Mouse (Mus musculus): ENCODE data around the gene Tapbp.
"Not testable (repeated sequence)": the region's sequence is repeated elsewhere in the genome, so short reads cannot be mapped to it uniquely, and the experiment has no call there.

Tapbp gene

DNA sequence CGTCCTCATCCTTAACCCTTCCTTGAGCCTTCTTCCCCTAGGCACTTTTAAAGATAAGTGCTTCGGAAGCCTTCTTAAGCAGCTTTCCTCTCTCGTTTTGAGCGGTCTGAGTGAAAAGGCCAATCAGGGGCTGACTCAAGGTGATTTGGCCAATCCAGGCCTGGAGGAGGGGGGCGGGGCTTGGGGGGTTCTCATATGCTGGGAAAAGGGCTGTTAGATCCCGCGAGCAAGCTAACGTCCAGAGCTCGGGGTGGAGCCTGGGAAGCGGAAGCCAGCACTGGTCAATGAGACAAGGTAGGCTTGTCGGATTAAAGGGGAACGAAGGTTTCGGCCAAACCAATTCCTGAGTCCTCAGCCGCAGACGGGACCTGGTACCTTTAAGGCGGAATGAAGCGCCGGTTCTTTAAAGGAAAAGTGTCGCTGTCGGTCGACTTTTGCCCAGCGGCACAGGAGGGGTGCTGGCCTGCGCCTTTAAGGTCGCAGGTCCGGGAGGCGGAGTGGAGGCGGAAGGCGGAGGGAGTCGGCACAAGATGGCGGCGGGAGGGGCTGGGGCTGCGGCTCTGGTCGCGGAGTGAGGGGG is at the start of gene Tapbp, which contains the start of gene Zbtb22:
Tapbp (plus strand) TSS at position 229 of the 580 bp plus-strand sequence.
Zbtb22 (plus strand) TSS at position 234 of the 580 bp plus-strand sequence.
- DNase-seq = peak; percentile 100

DNA sequence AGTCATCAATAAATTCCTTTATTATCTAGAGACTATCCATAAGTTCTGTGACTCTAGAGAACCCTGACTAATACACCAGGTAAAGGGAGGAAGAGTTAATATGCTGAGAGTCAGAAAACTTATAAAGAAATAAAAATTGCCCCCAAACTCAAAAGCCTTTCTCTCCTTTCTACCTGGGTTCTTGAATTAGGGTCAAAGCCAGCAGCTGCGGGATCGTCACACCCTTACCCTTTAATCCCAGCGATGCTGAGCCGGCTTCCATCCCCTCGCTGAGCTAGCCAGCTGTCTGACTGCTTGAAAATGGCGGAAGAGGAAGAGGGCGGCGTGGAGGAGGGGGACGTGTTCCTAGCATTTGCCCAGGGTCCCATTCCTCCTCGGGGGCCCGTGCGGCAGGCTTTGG is 42.2 kb upstream of the Tapbp start, which contains the start of gene Gm7029:
Gm7029 (plus strand) TSS at position 301 of the 400 bp plus-strand sequence.
- DNase-seq = not testable (repeated sequence)

DNA sequence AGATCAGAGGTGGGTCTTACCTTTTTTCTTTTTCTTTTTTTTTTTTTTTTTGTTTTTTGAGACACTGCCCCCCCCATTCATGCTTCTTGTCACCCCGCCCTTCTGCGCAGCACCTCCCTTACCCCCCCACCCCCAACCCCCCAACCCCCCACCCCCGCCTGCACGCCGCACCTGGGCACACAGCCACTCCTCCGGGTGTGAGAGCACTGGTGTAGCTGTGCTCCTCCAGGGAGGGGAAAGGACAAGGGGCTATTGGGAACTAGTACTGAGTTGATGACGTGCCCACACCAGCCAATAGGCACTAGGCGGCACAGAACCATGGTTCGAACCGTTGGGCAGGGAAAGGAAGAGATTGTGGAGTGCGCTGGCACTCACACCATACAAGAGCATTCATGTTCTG is 41.3 kb upstream of the Tapbp start:
- DNase-seq = peak; percentile 89

DNA sequence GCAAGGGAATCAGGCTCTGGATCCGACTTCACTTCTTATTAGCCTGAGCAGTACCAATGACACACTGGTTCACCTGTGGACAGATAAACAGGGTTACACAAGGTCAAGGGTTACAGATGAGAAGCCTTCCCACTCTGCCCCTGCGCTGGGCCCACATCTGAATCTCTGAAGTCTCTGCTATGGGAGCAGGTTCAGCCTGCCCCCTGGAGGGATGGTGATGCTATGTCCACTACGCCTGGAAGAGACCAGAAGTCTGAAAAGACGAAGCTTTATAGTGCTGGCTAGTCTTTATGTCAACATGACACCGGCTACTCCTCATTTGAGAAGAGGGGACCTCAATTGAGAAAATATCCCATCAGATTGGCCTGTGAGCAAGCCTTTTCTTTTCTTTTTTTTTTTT is 39.9 kb upstream of the Tapbp start:
- DNase-seq = not testable (repeated sequence)

DNA sequence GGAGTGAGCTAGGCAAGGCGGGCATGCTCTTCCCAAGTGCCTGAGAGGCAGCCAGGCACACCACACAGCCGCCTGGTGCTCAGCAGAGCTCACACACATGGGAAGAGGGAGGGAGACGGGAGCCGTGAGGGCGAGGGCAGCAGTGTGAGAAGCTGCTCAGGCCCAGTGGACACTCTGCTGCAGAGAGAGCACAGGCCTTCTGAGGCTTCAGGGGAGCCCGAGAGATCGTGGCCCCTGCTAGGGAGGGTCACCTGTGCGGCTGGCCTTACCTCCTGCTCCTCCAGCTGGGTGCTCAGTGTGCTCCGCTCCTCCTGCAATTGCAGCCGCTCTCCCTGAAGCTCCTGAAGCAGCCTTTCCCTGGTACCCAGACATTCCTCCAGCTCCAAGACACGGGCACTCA is 31.4 kb upstream of the Tapbp start:
- DNase-seq = peak; percentile 79

DNA sequence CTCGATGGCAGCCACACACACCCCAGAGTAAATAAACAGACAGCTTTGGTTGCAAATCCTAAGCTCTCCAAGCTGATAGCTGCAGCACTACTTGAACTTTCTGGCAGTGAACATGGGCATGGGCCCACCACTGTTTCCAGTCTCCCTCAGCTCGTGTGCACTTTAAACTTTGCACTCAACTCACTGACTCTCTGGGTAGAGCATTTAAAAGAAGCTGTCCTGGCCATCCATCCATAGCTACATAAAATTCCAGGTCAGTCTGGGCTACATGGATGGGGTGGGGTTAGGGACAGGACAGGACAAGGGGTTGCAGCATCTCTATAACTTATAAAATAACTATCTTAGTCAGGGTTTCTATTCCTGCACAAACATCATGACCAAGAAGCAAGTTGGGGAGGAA is 27.9 kb upstream of the Tapbp start:
- DNase-seq = peak; percentile 73

DNA sequence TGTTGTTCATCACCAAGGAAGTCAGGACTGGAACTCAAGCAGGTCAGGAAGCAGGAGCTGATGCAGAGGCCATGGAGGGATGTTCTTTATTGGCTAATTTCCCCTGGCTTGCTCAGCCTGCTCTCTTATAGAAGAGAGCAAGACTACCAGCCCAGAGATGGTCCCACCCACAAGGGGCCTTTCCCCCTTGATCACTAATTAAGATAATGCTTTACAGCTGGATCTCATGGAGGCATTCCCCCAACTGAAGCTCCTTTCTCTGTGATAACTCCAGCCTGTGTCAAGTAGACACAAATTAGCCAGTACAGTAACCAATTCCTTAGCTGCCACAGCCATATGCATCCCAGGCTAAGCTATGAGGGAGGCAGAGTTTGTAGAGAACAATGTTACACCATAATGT is 27.5 kb upstream of the Tapbp start:
- peak; percentile 78 for DNase-seq

DNA sequence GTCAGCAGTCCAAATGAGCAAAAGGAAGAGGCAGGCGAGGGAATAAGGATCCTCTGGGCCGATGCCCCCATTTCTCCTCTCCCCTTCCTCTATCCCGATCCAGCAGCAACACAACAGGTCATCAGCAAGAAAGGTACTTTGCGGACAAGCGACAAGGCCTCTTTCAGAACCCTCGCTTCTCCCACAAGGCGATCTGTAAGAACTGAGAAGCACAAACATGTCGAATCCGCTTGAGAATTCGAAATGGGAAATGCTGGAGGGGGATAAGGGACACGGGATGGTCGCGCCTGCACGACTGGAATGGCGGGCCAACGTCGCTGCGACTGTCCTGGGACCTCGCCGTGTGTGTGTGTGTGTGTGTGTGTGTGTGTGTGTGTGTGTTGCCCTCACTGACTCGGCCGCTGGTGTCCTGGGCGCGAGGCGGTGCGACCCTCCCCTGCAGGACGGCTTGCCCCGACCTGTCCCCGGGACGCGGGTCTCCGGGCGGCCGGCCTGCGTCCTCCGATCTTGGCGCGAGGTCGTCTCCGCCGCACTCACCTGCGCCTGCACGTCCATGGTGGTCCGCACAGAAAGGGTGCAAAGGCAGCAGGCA is 25.7 kb upstream of the Tapbp start:
- not testable (repeated sequence) for DNase-seq

DNA sequence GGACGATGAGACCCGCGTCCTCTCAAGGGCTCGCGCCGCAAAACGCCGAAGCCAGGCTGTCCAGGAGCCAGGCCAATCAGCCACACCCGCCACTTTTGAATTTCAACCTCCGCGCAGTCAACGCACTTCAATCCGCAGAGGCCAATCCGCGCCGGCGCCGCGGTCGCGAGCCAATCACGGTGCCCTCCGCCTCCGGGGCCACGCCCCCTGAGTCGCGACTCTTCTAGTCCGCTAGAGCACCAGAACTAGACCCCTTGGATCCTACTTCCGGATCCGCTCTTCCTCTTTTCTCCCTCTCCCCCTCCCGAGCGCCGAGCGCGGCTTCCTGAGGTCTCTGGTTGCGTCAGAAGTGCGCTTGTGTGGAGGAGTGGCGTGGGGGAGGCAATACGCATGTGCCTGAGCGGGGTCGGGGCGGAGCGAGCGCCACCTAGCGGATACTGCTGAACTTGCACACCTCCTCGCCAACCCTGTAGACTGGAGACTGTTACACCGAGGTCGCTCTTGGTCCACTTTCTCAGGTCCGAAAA is 25.1 kb upstream of the Tapbp start, which contains the start of gene Kifc1:
Kifc1 (minus strand) TSS at position 129 of the 527 bp plus-strand sequence.
- peak; percentile 100 for DNase-seq

DNA sequence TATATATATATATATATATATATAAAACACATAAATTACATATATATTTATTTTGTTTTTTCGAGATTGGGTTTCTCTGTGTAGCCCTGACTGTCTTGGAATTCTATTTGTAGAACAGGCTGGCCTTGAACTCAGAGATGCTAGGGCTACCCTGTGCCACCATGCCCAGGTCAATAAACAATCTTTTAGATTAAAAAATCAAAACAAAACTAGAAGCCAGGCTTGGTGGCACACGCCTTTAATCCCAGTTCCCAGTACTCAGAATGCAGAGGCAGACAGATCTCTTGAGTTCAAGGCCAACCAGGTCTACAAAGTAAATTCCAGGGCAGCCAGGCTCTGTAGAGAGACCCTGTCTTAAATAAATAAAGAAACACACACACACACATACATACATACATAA is 24.3 kb upstream of the Tapbp start:
- peak; percentile 74 for DNase-seq

DNA sequence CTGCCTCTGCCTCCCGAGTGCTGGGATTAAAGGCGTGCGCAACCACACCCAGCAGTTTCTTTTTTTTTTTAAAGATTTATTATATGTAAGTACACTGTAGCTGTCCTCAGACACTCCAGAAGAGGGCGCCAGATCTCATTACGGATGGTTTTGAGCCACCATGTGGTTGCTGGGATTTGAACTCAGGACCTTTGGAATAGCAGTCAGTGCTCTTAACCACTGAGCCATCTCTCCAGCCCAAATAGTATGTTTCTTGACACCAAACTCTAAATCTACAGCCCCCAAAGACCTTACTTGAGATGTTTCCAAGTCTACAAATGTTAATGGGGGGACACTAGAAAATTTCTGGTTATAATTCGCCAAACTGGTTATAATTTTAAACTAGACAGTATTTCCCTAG is 23.8 kb upstream of the Tapbp start:
- not testable (repeated sequence) for DNase-seq

DNA sequence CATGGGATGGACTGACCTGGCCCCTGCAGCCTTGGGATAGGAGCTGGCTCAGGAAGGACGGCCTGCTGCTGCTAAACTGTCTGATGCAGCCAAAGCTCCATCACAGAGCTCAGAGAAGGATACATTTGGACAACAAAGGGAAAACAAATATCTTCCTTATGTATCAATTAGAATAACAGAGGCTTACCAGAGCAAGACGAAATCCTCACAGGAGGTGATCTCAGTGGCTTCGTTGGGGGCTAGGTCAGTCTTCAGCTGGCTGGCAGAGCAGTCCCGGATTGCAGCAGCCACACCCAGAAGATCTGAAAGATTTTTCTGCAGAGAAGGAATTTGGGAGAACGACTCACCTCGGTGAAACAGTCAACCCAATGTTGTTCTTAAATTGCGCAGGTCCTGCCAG is 23.3 kb upstream of the Tapbp start:
- peak; percentile 82 for DNase-seq

DNA sequence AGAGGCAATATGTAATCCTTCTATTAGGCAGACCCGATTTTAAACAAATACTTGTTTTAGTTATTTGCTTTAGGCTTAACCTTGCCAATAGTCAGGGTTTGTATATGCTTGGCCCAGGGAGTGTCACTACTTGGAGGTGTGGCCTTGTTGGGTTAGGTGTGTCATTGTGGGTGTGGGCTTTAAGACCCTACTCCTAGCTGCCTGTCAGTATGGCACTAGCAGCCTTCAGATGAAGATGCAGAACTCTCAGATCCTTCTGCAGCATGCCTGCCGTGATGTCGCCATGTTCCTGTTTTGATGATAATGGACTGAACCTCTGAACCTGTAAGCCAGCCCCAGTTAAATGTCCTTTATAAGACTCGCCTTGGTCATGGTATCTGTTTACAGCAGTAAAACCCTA is 22.7 kb upstream of the Tapbp start:
- peak; percentile 82 for DNase-seq

DNA sequence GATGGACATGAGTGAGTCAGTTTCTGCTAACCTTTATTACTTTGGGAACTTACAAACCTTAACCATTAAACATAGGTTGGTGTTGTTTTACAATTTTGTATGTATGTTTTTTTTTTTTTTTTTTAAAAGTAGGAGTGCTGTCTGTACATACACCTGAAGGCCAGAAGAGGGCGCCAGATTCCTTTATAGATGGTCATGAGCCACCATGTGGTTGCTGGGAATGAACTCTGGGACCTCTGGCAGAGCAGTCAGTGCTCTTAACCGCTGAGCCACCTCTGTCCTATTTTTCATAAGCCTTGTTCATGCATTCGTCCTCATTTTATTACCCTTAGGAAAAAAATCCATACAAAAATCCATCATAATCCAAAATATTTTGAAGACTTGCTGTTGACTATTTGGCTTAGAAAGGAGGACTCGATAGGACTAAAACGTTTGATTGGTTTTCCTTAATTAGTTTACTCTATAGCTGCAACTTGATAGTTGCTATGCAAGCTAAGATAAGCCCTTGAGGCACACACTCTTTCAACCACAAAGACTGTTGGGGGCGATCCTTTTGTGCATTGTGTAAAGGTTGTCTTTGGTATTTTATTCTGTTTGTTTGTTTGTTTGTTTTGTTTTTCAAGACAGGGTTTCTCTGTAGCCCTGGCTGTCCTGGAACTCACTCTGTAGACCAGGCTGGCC is 18.4 kb upstream of the Tapbp start:
- peak; percentile 90 for DNase-seq

DNA sequence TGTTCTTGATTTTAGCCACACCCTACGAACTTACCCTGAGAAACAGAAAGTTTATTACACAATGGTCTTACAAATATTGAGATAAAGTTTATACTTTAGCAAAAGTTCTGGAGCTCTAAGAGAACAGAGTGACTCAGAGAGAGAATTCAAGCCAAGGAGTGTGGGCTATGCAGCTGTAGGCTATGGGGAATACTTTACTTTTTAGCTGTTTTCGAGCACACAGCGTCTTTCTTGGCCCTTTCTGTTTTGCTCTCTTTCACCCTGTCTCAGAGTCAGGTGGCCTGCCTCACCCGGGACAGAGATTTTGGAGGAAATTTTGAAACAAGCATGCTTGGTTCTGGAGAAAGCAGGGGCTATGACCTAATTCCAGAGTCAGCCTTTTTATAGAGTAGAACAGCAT is 17.5 kb upstream of the Tapbp start:
- DNase-seq = peak; percentile 94

DNA sequence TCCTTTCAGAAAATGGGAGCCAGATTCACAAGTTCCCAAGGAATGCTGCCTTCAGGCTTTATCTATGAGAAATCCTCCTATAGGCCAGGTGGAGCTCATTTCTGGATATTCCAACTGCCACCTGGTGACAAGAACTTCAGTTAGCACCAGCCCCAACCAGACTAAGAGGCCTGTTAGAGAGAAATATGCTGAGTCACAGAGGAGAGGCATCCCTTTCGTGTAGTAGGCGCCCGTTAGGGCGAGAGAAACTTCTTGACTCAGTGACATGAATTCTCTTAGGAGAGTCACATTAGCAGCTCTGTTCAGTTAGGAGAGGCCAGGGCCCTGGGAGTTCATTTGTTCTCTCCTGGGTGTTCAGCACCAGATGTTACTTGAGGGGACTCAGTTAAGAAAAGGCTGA is 16.1 kb upstream of the Tapbp start:
- DNase-seq = peak; percentile 55

DNA sequence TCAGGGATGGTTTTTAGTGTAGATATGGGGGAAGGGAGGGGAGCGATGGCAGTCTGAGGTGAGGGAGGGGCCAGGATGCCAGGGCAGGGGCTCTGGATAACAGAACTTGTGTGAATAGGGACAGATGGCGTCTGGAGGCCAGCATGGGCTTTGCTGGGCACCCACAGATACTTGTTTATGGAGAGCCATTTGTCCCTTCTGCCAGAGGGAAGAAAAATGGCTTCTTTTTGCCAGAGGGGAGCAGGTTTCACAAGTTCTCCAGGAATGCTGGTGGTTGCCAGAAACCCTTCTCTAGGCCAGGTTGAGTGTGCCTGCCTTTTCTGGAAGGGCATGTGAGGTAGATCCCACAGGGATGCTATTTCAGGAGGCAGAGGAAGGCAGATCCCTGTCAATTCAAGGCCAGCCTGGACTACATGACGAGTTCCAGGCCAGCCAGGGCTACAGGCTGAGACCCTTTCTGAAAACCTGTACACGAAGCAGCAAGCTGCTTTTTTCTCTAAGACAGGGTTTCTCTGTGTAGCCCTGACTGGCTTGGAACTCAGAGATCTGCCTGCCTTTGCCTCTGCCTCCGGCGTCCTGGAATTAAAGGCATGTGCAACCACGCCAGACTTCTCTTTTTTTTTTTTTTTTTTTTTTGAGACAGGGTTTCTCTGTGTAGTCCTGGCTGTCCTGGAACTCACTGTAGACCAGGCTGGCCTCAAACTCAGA is 15.3 kb upstream of the Tapbp start:
- DNase-seq = no peak

DNA sequence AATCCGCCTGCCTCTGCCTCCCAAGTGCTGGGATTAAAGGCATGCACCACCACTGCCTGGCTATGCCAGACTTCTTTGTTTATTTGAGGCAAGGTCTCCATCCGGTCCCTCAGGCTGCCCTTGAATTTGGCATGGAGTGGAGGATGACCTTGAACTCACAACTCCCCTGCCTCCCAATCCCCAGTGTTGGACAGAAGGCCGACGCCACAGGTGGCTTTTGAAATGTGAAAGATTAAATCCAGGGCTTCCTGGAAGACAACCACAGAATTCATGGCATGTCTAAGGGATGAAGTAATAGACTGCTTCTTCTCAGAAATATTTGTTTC is 14.7 kb upstream of the Tapbp start:
- no peak for DNase-seq

DNA sequence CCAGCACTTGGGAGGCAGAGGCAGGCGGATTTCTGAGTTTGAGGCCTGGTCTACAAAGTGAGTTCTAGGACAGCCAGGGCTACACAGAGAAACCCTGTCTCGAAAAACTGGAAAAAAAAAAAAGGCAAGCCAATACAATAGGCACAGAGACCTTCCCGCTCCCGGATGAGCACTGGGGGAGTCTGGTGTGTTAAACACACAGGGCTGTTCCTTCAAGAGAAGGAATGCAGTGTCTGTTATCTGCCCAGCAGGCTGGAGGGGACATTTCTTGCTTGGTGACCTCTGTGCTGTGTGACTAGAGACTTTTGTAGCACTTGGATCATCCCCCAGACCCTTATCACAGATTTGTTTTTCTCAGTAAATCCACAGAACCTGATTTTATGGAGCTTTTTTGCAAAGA is 14.0 kb upstream of the Tapbp start:
- DNase-seq = no peak

DNA sequence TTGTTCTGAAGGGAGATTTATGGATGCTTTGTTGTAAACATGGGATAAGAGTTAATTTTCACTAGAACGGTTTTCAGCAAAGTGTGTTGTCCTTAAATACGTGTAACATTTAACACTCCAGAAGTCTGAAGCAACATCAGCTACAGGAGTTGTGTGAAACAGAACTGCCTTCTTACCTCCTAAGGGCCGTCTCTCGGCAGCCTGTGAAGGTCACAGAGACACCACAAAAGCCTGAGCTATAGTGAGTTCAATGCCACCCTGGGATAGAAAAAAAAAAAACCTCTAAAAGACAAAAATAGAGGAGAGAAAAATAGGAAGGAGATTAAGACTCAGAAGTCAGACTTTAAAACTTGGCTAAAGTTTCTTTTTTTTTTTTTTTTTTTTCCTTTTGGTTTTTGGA is 13.6 kb upstream of the Tapbp start:
- no peak for DNase-seq

DNA sequence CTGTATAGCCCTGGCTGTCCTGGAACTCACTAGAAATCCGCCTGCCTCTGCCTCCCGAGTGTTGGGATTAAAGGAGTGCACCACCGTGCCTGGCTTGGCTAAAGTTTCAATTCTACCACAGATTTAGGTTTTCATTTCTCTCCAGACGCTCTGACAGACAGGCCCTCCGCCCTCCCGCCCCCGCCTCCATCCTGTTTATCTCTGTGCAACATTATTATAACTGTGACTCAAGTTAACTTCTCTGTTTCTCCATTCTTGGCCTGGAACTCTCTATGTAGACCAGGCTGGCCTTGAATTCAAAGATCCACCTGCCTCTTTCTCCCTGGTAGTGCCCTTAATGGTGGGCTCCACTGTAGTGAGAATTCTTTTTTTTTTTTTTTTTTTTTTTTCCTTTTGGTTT is 13.2 kb upstream of the Tapbp start:
- DNase-seq = no peak

DNA sequence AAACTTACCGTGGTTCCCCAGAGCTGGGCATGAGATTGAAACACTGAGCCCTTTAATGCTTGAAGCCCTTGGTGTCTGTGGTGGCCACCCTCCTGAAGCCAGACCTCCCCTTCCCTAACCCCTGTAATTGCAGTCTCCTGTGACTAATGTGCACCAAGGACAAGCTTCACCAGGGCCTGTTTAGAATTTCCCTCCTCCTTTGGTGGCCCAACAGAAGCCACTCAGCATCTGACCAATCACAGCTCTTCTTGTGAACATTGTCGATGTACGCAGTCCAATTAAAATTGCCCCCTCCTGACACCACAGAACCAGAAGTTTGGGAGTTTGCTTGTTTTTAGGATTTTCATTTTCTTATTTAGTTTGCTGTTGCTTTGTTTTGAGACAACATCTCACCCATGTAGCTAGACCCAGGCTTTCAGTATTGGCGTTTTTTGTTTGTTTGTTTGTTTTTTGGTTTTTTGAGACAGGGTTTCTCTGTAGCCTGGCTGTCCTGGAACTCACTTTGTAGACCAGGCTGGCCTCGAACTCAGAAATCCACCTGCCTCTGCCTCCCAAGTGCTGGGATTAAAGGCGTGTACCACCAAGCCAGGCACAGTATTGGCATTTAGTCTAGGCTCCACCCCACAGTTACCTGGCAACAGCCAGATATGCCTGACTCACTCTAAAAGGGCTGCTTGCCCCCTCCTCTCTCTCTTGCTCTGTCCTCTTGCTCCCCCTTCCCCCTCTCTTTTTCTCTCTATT is 11.6 kb upstream of the Tapbp start:
- not testable (repeated sequence) for DNase-seq

DNA sequence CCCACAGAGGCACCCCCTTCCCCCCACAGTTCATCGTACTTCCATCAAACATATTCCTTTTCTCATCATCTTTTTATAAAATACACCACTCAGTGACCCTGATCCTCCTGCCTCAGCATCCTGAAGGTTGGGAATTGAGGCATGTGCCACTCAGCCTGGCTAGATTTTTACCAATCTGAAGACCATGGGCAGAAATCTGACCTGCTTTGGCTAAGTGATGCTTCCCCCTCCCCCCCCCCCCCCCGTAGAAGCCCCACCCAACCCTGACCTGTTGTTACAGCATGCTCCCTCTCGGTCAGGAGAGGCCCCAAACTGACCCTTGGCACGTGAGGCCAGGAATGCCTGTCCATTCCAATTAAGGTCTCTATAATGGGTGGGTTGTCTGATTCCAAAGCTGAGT is 10.9 kb upstream of the Tapbp start, which contains the start of gene Platr17:
Platr17 (plus strand) TSS at position 301 of the 400 bp plus-strand sequence.
- not testable (repeated sequence) for DNase-seq
